8 mouse cellular contexts compared by ENCODE assay signal in the genomic region with DNA sequence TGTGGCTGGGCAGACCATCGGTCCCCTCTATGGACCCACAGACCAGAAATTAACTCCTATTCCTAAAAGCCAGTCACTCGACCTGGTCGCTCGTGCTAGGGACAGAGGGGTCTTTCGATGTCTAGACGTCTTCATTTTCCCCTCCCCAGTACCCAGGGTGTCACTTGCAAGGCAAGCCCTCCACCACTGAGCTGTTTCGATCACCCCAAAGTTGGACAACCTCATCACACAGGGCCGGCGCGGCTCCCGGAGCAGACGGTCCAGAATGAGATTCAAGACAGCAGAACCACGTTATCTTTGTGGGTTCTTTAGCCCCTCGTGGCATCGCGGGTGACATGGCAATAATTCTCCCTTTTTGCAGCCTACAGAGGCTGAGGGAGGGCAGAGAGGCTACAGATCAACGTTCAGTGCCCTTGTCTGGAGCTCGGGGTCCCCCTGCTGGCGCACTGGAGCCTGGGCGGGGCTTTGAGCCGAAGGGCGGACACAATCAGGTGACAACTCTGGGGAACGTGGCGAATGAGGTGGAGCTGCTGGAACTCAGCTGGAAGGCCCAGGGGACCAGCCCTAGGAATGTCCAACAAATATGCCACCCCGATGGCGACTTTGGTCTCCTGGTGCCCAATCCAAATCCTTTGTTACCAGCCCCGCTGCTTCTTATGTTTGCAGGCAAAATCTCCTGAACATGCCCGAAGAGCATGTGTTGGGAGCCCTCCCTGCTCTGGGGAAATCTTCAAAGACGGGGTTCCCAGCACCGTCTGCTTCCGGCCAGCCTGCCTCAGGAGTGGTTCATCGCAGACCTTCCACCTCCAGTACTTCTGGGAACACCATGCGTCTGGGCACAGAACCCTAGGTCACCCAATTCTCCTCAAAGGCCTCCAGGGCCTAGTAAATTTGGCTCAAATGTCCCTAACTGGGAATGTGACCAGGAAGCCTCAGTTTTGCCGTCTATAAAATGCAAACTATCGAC. TPM values are rescaled to one million over a fixed set of nuclear protein-coding genes. Genes with fewer than 3 reads are reported as not detected.
DNase-seq lines count a peak whose midpoint lies in the region; ATAC-seq and TF ChIP-seq lines count a peak whose summit lies in the region.

No protein-coding gene starts in this region.

- TF ChIP-seq RAD21 in CH12.LX (IDR thresholded peaks at IDR 0.05; ENCODE audit: low read depth, low read length) = peak; percentile 97

- H3K4me3 ChIP-seq in CH12.LX (replicated peaks in 1 of 3; ENCODE audit: low read depth in 2 of 3, low read length in 2 of 3, poor library complexity in 1 of 3) = no peak overlapping the region
- H3K4me3 ChIP-seq in forebrain, embryonic 14.5 days (ENCODE audit: low read depth, low read length) = no peak overlapping the region
- no peak overlapping the region for H3K4me3 ChIP-seq in liver, postnatal 0 days (ENCODE audit: low read depth, low read length)
- H3K4me3 ChIP-seq in neural tube, embryonic 14.5 days (ENCODE audit: low read depth, low read length) = no peak overlapping the region

- no peaks in the 10 kb centered on the region for H3K9me3 ChIP-seq in CH12.LX (replicated peaks; ENCODE audit: low read length)
- H3K9me3 ChIP-seq in forebrain, embryonic 14.5 days (replicated peaks; ENCODE audit: control insufficient read depth, low read length) = no peaks in the 10 kb centered on the region
- no peaks in the 10 kb centered on the region for H3K9me3 ChIP-seq in liver, postnatal 0 days (ENCODE audit: low read length)
- no peaks in the 10 kb centered on the region for H3K9me3 ChIP-seq in neural tube, embryonic 14.5 days (ENCODE audit: control insufficient read depth, low read length)

- WGBS in forebrain, embryonic 14.5 days = 24% methylated on average over 35 of the region's 35 CpGs
- 20% methylated on average over 35 of the region's 35 CpGs for WGBS in liver, postnatal 0 days (ENCODE audit: insufficient replicate concordance)
- WGBS in neural tube, embryonic 14.5 days = 22% methylated on average over 35 of the region's 35 CpGs

- peak; percentile 21 to 97; a peak in 2 of 4 replicates for TF ChIP-seq CTCF in CH12.LX (conservative IDR thresholded peaks at IDR 0.05 in 1 of 2, IDR thresholded peaks at IDR 0.05 in 1 of 2; ENCODE audit: low read depth in 2 of 2, low read length in 2 of 2)
- peak; percentile 95 for TF ChIP-seq CTCF in liver, postnatal 0 days (IDR thresholded peaks at IDR 0.05; ENCODE audit: low read depth)

- H3K4me1 ChIP-seq in CH12.LX (ENCODE audit: control insufficient read depth in 1 of 2, insufficient read depth in 2 of 2) = peaks cover 12 to 64% of the 10 kb centered on the region in 2 experiments
- no peaks in the 10 kb centered on the region for H3K4me1 ChIP-seq in forebrain, embryonic 14.5 days (ENCODE audit: control insufficient read depth, insufficient read depth, low read length)
- peaks cover 14% of the 10 kb centered on the region for H3K4me1 ChIP-seq in liver, postnatal 0 days (ENCODE audit: insufficient read depth)
- no peaks in the 10 kb centered on the region for H3K4me1 ChIP-seq in neural tube, embryonic 14.5 days (ENCODE audit: control insufficient read depth, insufficient read depth, low read length)

- H3K27me3 ChIP-seq in CH12.LX (replicated peaks) = no peaks in the 10 kb centered on the region
- H3K27me3 ChIP-seq in forebrain, embryonic 14.5 days (replicated peaks; ENCODE audit: control insufficient read depth, insufficient read depth, low read length) = no peaks in the 10 kb centered on the region
- no peaks in the 10 kb centered on the region for H3K27me3 ChIP-seq in liver, postnatal 0 days (ENCODE audit: insufficient read depth, low read length)
- H3K27me3 ChIP-seq in neural tube, embryonic 14.5 days (ENCODE audit: control insufficient read depth, insufficient read depth, low read length) = no peaks in the 10 kb centered on the region

- no peak overlapping the region for H3K9ac ChIP-seq in CH12.LX (ENCODE audit: insufficient read depth, low read depth)
- peak overlapping the region; percentile 46 for H3K9ac ChIP-seq in forebrain, embryonic 14.5 days (ENCODE audit: low read length)
- no peak overlapping the region for H3K9ac ChIP-seq in liver, postnatal 0 days (replicated peaks)
- H3K9ac ChIP-seq in neural tube, embryonic 14.5 days (replicated peaks; ENCODE audit: low read depth, low read length) = 0 out of 2 replicates have a peak overlapping the region, but pooled peaks have one; percentile 37

- ATAC-seq in cerebellum, adult (ENCODE audit: insufficient number of reproducible peaks, low FRiP score, low TSS enrichment) = peak; percentile 90
- ATAC-seq in forebrain, embryonic 14.5 days = peak; percentile 89
- peak; percentile 88 for ATAC-seq in liver, postnatal 0 days
- ATAC-seq in neural tube, embryonic 14.5 days (ENCODE audit: low read depth) = peak; percentile 91

- H3K4me2 ChIP-seq in CH12.LX (ENCODE audit: insufficient read depth, low read depth, poor library complexity, severe bottlenecking) = no peak overlapping the region; the same call in 1 of the 2 replicates
- peak overlapping the region; percentile 49 for H3K4me2 ChIP-seq in forebrain, embryonic 14.5 days (ENCODE audit: low read length)
- H3K4me2 ChIP-seq in liver, postnatal 0 days (ENCODE audit: low read depth, low read length) = no peak overlapping the region
- H3K4me2 ChIP-seq in neural tube, embryonic 14.5 days (ENCODE audit: low read depth, low read length) = peak overlapping the region; percentile 44

- no peaks in the 10 kb centered on the region for H3K79me2 ChIP-seq in CH12.LX (replicated peaks; ENCODE audit: control insufficient read depth, extremely low read depth, insufficient read depth, poor library complexity, severe bottlenecking)

- no peak overlapping the region for H3K27ac ChIP-seq in CH12.LX (ENCODE audit: insufficient read depth, low read depth)
- H3K27ac ChIP-seq in forebrain, embryonic 14.5 days (ENCODE audit: low read depth, low read length) = no peak overlapping the region
- no peak overlapping the region for H3K27ac ChIP-seq in liver, postnatal 0 days (ENCODE audit: low read depth)
- H3K27ac ChIP-seq in neural tube, embryonic 14.5 days (ENCODE audit: low read depth, low read length) = no peak overlapping the region

- DNase-seq in CH12.LX (ENCODE audit: extremely low read depth) = peak; percentile 89
- peak; percentile 83 for DNase-seq in forebrain, embryonic 14.5 days (ENCODE audit: low spot score)
- DNase-seq in heart, postnatal 14 days = peak; percentile 91 to 97
- peak; percentile 96 for DNase-seq in layer of hippocampus, adult 11-12 months (ENCODE audit: low spot score)
- DNase-seq in liver, postnatal 0 days = peak; percentile 90
- peak; percentile 97 for DNase-seq in testis, postnatal 10 days (ENCODE audit: low spot score)

- no peak for TF ChIP-seq EP300 in CH12.LX (IDR thresholded peaks at IDR 0.05; ENCODE audit: low read length)
- TF ChIP-seq EP300 in liver, postnatal 0 days (IDR thresholded peaks at IDR 0.05; ENCODE audit: low read depth) = no peak

- in situ Hi-C loops in CH12.LX (cut with MboI; ENCODE audit: low pct_ligation_motif_present, low pct_unique_long_range_greater_than_20kb, low sequenced_read_pairs) = loop anchor here (5.0 to 10.0 kb wide), 2 partner anchors 51 to 92 kb away; no protein-coding TSS in a partner anchor

- intact Hi-C loops in heart, postnatal 14 days (cut with DNase I) = loop anchor here (1.0 to 5.0 kb wide), 4 partner anchors 48 to 192 kb away; no protein-coding TSS in a partner anchor

- no peaks in the 10 kb centered on the region for H3K36me3 ChIP-seq in CH12.LX (replicated peaks in 1 of 2; ENCODE audit: control insufficient read depth in 1 of 2, insufficient read depth in 1 of 2, low read length in 1 of 2)
- no peaks in the 10 kb centered on the region for H3K36me3 ChIP-seq in forebrain, embryonic 14.5 days (ENCODE audit: control insufficient read depth, insufficient read depth, low read length)
- no peaks in the 10 kb centered on the region for H3K36me3 ChIP-seq in liver, postnatal 0 days (replicated peaks; ENCODE audit: insufficient read depth, low read length)
- H3K36me3 ChIP-seq in neural tube, embryonic 14.5 days (ENCODE audit: control insufficient read depth, insufficient read depth, low read length) = no peaks in the 10 kb centered on the region

- no peak for TF ChIP-seq POLR2A in CH12.LX (IDR thresholded peaks at IDR 0.05; ENCODE audit: low read depth, low read length)

- dilution Hi-C loops in CH12.LX (cut with MboI; ENCODE audit: extremely low pct_ligation_motif_present, extremely low pct_unique_long_range_greater_than_20kb, low sequenced_read_pairs) = no loop called here

TF ChIP-seq in CH12.LX, 34 proteins besides CTCF, POLR2A, EP300 and RAD21 (continues in another document):
- peak; percentile 32; the same call in 1 of the 2 replicates for TF ChIP-seq TCF12 (IDR thresholded peaks at IDR 0.05; ENCODE audit: low read depth, low read length)
- peak; percentile 37; the same call in 1 of the 2 replicates for TF ChIP-seq MAX (IDR thresholded peaks at IDR 0.05; ENCODE audit: low read length)
- TF ChIP-seq NRF1 (IDR thresholded peaks at IDR 0.05; ENCODE audit: low read depth, low read length) = 0 out of 2 replicates have a peak, but pooled peaks have one; percentile 13

RNA-seq across cellular contexts. Expression of a gene that starts 9.0 kb away (rescaled TPM):
- not detected in 2 replicates for total RNA-seq in CH12.LX (2012; rRNA removed)
- not detected in 2 replicates for total RNA-seq in CH12.LX (2014; rRNA removed)
- 0.10 and 0.20 TPM in 2 replicates for polyA plus RNA-seq in CH12.LX (2012; ENCODE audit: insufficient read length, low read depth)
- 5.4 and 7.1 TPM in 2 replicates for polyA plus RNA-seq in forebrain, embryonic 14.5 days (2014; fragmentation: Nextera tagmentation; extraction: Ambion mirVana)
- total RNA-seq in heart, postnatal 14 days (2021) = 10 to 100 TPM; 20.3 to 23.0 TPM
- polyA plus RNA-seq in liver, postnatal 0 days (2015; fragmentation: Nextera tagmentation; extraction: Ambion mirVana) = 6.4 and 8.3 TPM in 2 replicates
- polyA plus RNA-seq in neural tube, embryonic 14.5 days (2014; fragmentation: Nextera tagmentation; extraction: Ambion mirVana) = 12.2 and 14.0 TPM in 2 replicates

RNA-seq across cellular contexts. Expression of a gene that starts 45.6 kb away (rescaled TPM):
- total RNA-seq in CH12.LX (2012; rRNA removed) (not detected in 2 replicates), CH12.LX (2014; rRNA removed) (not detected in 2 replicates)
- polyA plus RNA-seq in CH12.LX (2012; ENCODE audit: insufficient read length, low read depth) = not detected in 2 replicates
- not detected in 2 replicates for polyA plus RNA-seq in forebrain, embryonic 14.5 days (2014; fragmentation: Nextera tagmentation; extraction: Ambion mirVana)
- total RNA-seq in heart, postnatal 14 days (2021) = not detected
- polyA plus RNA-seq in liver, postnatal 0 days (2015; fragmentation: Nextera tagmentation; extraction: Ambion mirVana) = 0.64 TPM in 1 of 2 replicates, not detected in the other
- polyA plus RNA-seq in neural tube, embryonic 14.5 days (2014; fragmentation: Nextera tagmentation; extraction: Ambion mirVana) = 0.76 and 0.80 TPM in 2 replicates

RNA-seq across cellular contexts. Expression of a gene that starts 51.0 kb away (rescaled TPM):
- 0.25 TPM in 2 replicates for total RNA-seq in CH12.LX (2012; rRNA removed)
- total RNA-seq in CH12.LX (2014; rRNA removed) = 0.51 and 0.62 TPM in 2 replicates
- 2.4 and 3.0 TPM in 2 replicates for polyA plus RNA-seq in CH12.LX (2012; ENCODE audit: insufficient read length, low read depth)
- polyA plus RNA-seq in forebrain, embryonic 14.5 days (2014; fragmentation: Nextera tagmentation; extraction: Ambion mirVana) = 0.10 TPM in 1 of 2 replicates, not detected in the other
- total RNA-seq in heart, postnatal 14 days (2021) = not detected
- 0.14 TPM in 1 of 2 replicates, not detected in the other for polyA plus RNA-seq in liver, postnatal 0 days (2015; fragmentation: Nextera tagmentation; extraction: Ambion mirVana)
- 0.33 and 0.35 TPM in 2 replicates for polyA plus RNA-seq in neural tube, embryonic 14.5 days (2014; fragmentation: Nextera tagmentation; extraction: Ambion mirVana)

Comparison
In these comparisons a context has a peak if more than half of its experiments do, and no peak if none do; other contexts are left out.
1. H3K4me2 ChIP-seq: peak in forebrain, embryonic 14.5 days (single experiment) and neural tube, embryonic 14.5 days (single experiment); none in CH12.LX (single experiment) and liver, postnatal 0 days (single experiment).
2. H3K9ac ChIP-seq: peak in forebrain, embryonic 14.5 days (single experiment) and neural tube, embryonic 14.5 days (single experiment); none in CH12.LX (single experiment) and liver, postnatal 0 days (single experiment).
3. Peak in every context shown above with its lines, with median percentiles within 50 percentile points of each other: DNase-seq and ATAC-seq.